Mouse (Mus musculus): ENCODE results near the gene Yju2. TPM values are rescaled to one million over a fixed set of nuclear protein-coding genes. Genes with fewer than 3 reads are reported as not detected.

Gene Yju2
- polyA plus RNA-seq, 1 experiment from 2014 or later: 22.3 TPM

- no peak overlapping the region for H3K4me3 ChIP-seq (ENCODE audit: low read depth, low read length)
- H3K4me1 ChIP-seq (ENCODE audit: control insufficient read depth, insufficient read depth, low read length): no peaks in the 10 kb centered on the region
- H3K4me2 ChIP-seq (ENCODE audit: low read depth, severe bottlenecking): no peak overlapping the region
- H3K9ac ChIP-seq (ENCODE audit: low read length): no peak overlapping the region
- no peak overlapping the region for H3K27ac ChIP-seq (replicated peaks; ENCODE audit: low read depth, low read length)
- ATAC-seq (ENCODE audit: insufficient number of reproducible peaks, low FRiP score, low TSS enrichment, low read depth): no peak
- no peak for DNase-seq (ENCODE audit: low spot score)
- H3K9me3 ChIP-seq (ENCODE audit: control insufficient read depth, low read length): no peaks in the 10 kb centered on the region
- H3K27me3 ChIP-seq (ENCODE audit: control insufficient read depth, insufficient read depth, low read length): no peaks in the 10 kb centered on the region
- 90% methylated on average over 4 of the region's 4 CpGs for WGBS
- H3K36me3 ChIP-seq (ENCODE audit: control insufficient read depth, insufficient read depth, low read length): no peaks in the 10 kb centered on the region
Measured at GRCm38 (mm10) chr17:55948647-55949046, 10.3 kb upstream of the Yju2 start.

GRCm38 (mm10) chr17:55949400-55949799 is 9.5 kb upstream of the Yju2 start, which contains the start of gene Zfp119b:
Zfp119b (minus strand) TSS chr17:55949500.
- Histone ChIP-seq H3K4me2 (ENCODE audit: low read depth, severe bottlenecking) (no peak within 1 kb of the TSS), H3K9ac (ENCODE audit: low read length) (no peak within 1 kb of the TSS), H3K27ac (replicated peaks; ENCODE audit: low read depth, low read length) (no peak within 1 kb of the TSS), H3K4me1 (ENCODE audit: control insufficient read depth, insufficient read depth, low read length) (no peaks in the 10 kb centered on the region), H3K4me3 (ENCODE audit: low read depth, low read length) (no peak within 1 kb of the TSS), H3K9me3 (ENCODE audit: control insufficient read depth, low read length) (no peaks in the 10 kb centered on the region), H3K36me3 (ENCODE audit: control insufficient read depth, insufficient read depth, low read length) (no peaks in the 10 kb centered on the region), H3K27me3 (ENCODE audit: control insufficient read depth, insufficient read depth, low read length) (0 out of 2 replicates have a peak, but pooled peaks cover 3% of the 10 kb centered on the region)
- ATAC-seq (ENCODE audit: insufficient number of reproducible peaks, low FRiP score, low TSS enrichment, low read depth) (no peak), DNase-seq (ENCODE audit: low spot score) (no peak)
- 92% methylated on average over 2 of the region's 2 CpGs for WGBS

DNA sequence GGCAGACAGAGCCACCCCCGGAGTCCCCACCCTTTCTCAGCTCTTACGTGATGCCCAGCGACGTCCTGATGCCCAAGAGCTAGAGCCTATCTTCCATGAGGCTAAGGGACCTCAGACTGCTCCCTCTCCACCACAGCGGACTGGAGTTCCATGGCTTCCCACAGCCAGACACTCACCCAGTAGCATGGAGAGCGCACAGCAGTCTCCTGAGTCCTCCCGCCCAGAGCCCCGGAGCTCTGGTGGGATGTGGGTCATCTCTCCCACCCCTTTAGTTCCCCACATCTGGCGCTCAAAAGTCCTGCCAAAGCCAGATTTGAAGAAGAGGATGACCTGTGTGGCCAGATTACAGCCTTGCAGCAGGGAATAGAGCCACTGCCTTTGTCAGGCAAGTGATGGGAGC is 8.3 kb upstream of the Yju2 start:
- ATAC-seq (ENCODE audit: insufficient number of reproducible peaks, low FRiP score, low TSS enrichment, low read depth) (no peak), DNase-seq (ENCODE audit: low spot score) (no peak)
- Histone ChIP-seq H3K4me1 (ENCODE audit: control insufficient read depth, insufficient read depth, low read length) (no peaks in the 10 kb centered on the region), H3K27me3 (ENCODE audit: control insufficient read depth, insufficient read depth, low read length) (0 out of 2 replicates have a peak, but pooled peaks cover 3% of the 10 kb centered on the region), H3K27ac (replicated peaks; ENCODE audit: low read depth, low read length) (no peak overlapping the region), H3K4me3 (ENCODE audit: low read depth, low read length) (no peak overlapping the region), H3K36me3 (ENCODE audit: control insufficient read depth, insufficient read depth, low read length) (no peaks in the 10 kb centered on the region), H3K9me3 (ENCODE audit: control insufficient read depth, low read length) (no peaks in the 10 kb centered on the region), H3K4me2 (ENCODE audit: low read depth, severe bottlenecking) (no peak overlapping the region), H3K9ac (ENCODE audit: low read length) (no peak overlapping the region)
- WGBS: 80% methylated on average over 9 of the region's 9 CpGs

DNA sequence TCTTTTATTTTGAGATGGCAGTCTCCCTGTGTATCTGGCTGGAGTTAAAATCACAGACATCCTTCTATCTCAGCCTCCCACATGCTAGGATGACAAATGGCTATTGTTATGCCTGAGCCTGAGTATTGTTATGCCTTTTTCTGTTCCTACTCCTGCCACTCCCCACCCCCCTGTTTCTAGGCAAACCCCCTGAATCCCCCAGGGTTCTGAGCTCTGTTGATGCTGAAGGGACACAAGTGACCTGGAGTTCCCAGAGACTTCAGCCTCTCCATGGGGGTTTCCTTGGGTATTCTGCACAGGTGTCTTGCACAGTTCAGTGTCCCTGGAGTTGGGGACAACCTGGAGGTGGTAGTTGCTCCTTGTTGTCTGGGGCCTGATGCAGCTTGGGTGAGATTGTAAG is 6.9 kb upstream of the Yju2 start:
- H3K27me3 ChIP-seq (ENCODE audit: control insufficient read depth, insufficient read depth, low read length): 0 out of 2 replicates have a peak, but pooled peaks cover 3% of the 10 kb centered on the region
- no peak for DNase-seq (ENCODE audit: low spot score)
- no peaks in the 10 kb centered on the region for H3K4me1 ChIP-seq (ENCODE audit: control insufficient read depth, insufficient read depth, low read length)
- no peak for ATAC-seq (ENCODE audit: insufficient number of reproducible peaks, low FRiP score, low TSS enrichment, low read depth)
- H3K36me3 ChIP-seq (ENCODE audit: control insufficient read depth, insufficient read depth, low read length): no peaks in the 10 kb centered on the region
- H3K9ac ChIP-seq (ENCODE audit: low read length): no peak overlapping the region
- H3K9me3 ChIP-seq (ENCODE audit: control insufficient read depth, low read length): no peaks in the 10 kb centered on the region
- H3K4me3 ChIP-seq (ENCODE audit: low read depth, low read length): no peak overlapping the region
- no peak overlapping the region for H3K4me2 ChIP-seq (ENCODE audit: low read depth, severe bottlenecking)
- H3K27ac ChIP-seq (replicated peaks; ENCODE audit: low read depth, low read length): no peak overlapping the region

GRCm38 (mm10) chr17:55952447-55953027 is 6.4 kb upstream of the Yju2 start, which contains the start of gene Ebi3:
Ebi3 (plus strand) TSS chr17:55952640.
- no peaks in the 10 kb centered on the region for H3K4me1 ChIP-seq (ENCODE audit: control insufficient read depth, insufficient read depth, low read length)
- no peak within 1 kb of the TSS for H3K4me2 ChIP-seq (ENCODE audit: low read depth, severe bottlenecking)
- no peaks in the 10 kb centered on the region for H3K36me3 ChIP-seq (ENCODE audit: control insufficient read depth, insufficient read depth, low read length)
- H3K9ac ChIP-seq (ENCODE audit: low read length): no peak within 1 kb of the TSS
- no peak for DNase-seq (ENCODE audit: low spot score)
- WGBS: 73% methylated on average over 6 of the region's 6 CpGs
- no peak for ATAC-seq (ENCODE audit: insufficient number of reproducible peaks, low FRiP score, low TSS enrichment, low read depth)
- 0 out of 2 replicates have a peak, but pooled peaks cover 3% of the 10 kb centered on the region for H3K27me3 ChIP-seq (ENCODE audit: control insufficient read depth, insufficient read depth, low read length)
- no peak within 1 kb of the TSS for H3K4me3 ChIP-seq (ENCODE audit: low read depth, low read length)
- no peak within 1 kb of the TSS for H3K27ac ChIP-seq (replicated peaks; ENCODE audit: low read depth, low read length)
- H3K9me3 ChIP-seq (ENCODE audit: control insufficient read depth, low read length): no peaks in the 10 kb centered on the region

DNA sequence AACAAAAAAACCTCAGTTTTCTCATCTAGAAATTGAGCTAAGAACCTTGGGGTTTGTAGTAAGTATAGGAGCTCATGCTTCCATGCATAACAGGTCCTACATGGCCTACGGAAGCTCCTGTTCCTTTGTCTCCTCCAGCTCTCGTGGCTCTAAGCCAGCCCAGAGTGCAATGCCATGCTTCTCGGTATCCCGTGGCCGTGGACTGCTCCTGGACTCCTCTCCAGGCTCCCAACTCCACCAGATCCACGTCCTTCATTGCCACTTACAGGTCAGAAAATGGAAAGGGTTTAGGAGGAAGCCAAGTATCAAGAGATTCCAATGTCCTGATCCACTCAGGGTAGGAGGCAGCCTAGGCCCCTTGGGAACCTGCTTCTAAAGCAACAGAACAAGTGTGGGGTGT is 5.1 kb upstream of the Yju2 start:
- no peak overlapping the region for H3K27ac ChIP-seq (replicated peaks; ENCODE audit: low read depth, low read length)
- 0 out of 2 replicates have a peak, but pooled peaks cover 3% of the 10 kb centered on the region for H3K27me3 ChIP-seq (ENCODE audit: control insufficient read depth, insufficient read depth, low read length)
- H3K9ac ChIP-seq (ENCODE audit: low read length): no peak overlapping the region
- no peak overlapping the region for H3K4me2 ChIP-seq (ENCODE audit: low read depth, severe bottlenecking)
- no peak for DNase-seq (ENCODE audit: low spot score)
- H3K4me3 ChIP-seq (ENCODE audit: low read depth, low read length): no peak overlapping the region
- no peaks in the 10 kb centered on the region for H3K4me1 ChIP-seq (ENCODE audit: control insufficient read depth, insufficient read depth, low read length)
- no peaks in the 10 kb centered on the region for H3K9me3 ChIP-seq (ENCODE audit: control insufficient read depth, low read length)
- WGBS: 76% methylated on average over 6 of the region's 6 CpGs
- no peak for ATAC-seq (ENCODE audit: insufficient number of reproducible peaks, low FRiP score, low TSS enrichment, low read depth)
- no peaks in the 10 kb centered on the region for H3K36me3 ChIP-seq (ENCODE audit: control insufficient read depth, insufficient read depth, low read length)

- ATAC-seq (ENCODE audit: insufficient number of reproducible peaks, low FRiP score, low TSS enrichment, low read depth) (no peak), DNase-seq (ENCODE audit: low spot score) (no peak)
- Histone ChIP-seq H3K9me3 (ENCODE audit: control insufficient read depth, low read length) (no peaks in the 10 kb centered on the region), H3K9ac (ENCODE audit: low read length) (no peak overlapping the region), H3K27me3 (ENCODE audit: control insufficient read depth, insufficient read depth, low read length) (0 out of 2 replicates have a peak, but pooled peaks cover 3% of the 10 kb centered on the region), H3K4me3 (ENCODE audit: low read depth, low read length) (no peak overlapping the region), H3K4me1 (ENCODE audit: control insufficient read depth, insufficient read depth, low read length) (no peaks in the 10 kb centered on the region), H3K36me3 (ENCODE audit: control insufficient read depth, insufficient read depth, low read length) (no peaks in the 10 kb centered on the region), H3K27ac (replicated peaks; ENCODE audit: low read depth, low read length) (no peak overlapping the region), H3K4me2 (ENCODE audit: low read depth, severe bottlenecking) (no peak overlapping the region)
- 37% methylated on average over 16 of the region's 16 CpGs for WGBS
Measured at GRCm38 (mm10) chr17:55954229-55954628, 4.7 kb upstream of the Yju2 start.

DNA sequence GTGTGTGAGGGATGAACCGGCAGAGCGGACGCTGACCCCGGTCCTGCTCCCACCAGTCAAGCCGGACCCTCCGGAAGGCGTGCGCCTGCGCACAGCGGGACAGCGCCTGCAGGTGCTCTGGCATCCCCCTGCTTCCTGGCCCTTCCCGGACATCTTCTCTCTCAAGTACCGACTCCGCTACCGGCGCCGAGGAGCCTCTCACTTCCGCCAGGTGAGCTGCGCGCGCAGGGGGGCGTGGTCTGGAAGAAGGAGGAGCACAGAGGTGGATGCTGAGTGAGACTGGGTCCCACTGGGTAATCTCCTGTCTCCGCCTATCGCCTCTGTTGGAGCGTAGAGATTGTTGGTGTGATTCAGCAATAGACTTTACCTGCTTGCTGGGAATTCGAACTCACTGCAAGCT is 2.8 kb upstream of the Yju2 start:
- Histone ChIP-seq H3K4me1 (ENCODE audit: control insufficient read depth, insufficient read depth, low read length) (no peaks in the 10 kb centered on the region), H3K4me2 (ENCODE audit: low read depth, severe bottlenecking) (peak overlapping the region; percentile 54), H3K27me3 (ENCODE audit: control insufficient read depth, insufficient read depth, low read length) (0 out of 2 replicates have a peak, but pooled peaks cover 3% of the 10 kb centered on the region), H3K27ac (replicated peaks; ENCODE audit: low read depth, low read length) (no peak overlapping the region), H3K9ac (ENCODE audit: low read length) (peak overlapping the region; percentile 38; the same call in 1 of the 2 replicates), H3K4me3 (ENCODE audit: low read depth, low read length) (peak overlapping the region; percentile 35), H3K9me3 (ENCODE audit: control insufficient read depth, low read length) (no peaks in the 10 kb centered on the region), H3K36me3 (ENCODE audit: control insufficient read depth, insufficient read depth, low read length) (no peaks in the 10 kb centered on the region; the same call in 1 of the 2 replicates)
- WGBS: under 1% methylated on average over 26 of the region's 26 CpGs
- peak; percentile 84 for DNase-seq (ENCODE audit: low spot score)
- peak; percentile 23 for ATAC-seq (ENCODE audit: insufficient number of reproducible peaks, low FRiP score, low TSS enrichment, low read depth)
